Mouse (Mus musculus): ENCODE results near the gene Pde4a. TPM values are rescaled to one million over a fixed set of nuclear protein-coding genes. Genes with fewer than 3 reads are reported as not detected.

Pde4a gene
- 37.4 and 42.1 TPM in 2 replicates for polyA plus RNA-seq (2015; fragmentation: Nextera tagmentation; extraction: Ambion mirVana)

DNA sequence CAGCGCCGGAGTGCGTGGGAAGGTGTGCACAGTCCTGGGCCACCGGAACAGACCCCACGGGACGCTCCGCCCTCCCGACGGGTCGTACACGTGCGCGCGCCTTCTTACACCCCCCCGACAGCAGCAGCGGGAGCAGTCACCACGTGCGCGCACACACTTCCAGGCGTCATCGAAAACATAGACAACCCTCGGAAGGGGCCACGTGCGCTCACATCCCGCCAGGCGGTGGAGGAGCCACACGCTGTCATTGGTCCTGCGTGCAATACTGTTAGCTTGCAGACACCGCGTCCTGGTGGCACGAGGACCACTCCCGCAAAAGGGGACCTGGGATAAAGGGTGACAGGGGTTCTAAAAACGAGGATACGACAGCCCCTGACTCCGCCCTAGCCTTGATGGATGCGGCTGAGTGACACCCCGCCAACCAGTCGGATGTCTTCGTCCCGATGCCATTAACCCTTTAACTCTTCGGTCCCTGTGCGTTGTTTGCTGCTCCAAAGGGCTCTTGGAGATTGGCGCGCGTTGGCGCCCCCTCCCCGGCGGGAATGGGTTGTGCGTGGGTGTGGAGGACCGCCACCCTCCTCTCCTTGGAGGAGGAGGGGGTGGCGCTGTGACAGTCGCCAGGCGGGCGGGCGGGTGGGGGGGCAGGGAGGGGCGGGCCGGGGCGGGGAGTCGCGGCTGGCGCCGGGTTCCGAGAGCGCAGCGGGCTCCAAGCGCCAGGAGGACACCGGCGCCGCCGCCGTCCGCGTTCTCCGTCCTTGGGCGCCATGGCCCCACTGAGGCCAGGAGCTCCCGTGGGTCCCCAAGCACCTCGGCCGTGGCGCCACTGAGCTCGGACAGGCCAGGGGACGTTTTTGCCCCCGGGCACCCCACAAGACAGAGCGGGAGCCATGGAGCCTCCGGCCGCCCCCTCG lies at the start of gene Pde4a:
Pde4a (plus strand) TSS at position 674 of the 911 bp plus-strand sequence.
- H3K36me3 ChIP-seq = no peaks in the 10 kb centered on the region
- WGBS = under 1% methylated on average over 73 of the region's 86 CpGs
- H3K9me3 ChIP-seq (replicated peaks) = no peaks in the 10 kb centered on the region
- H3K27me3 ChIP-seq (replicated peaks) = peaks cover 63% of the 10 kb centered on the region
- peak within 1 kb of the TSS; percentile 81 for H3K4me2 ChIP-seq
- ATAC-seq (ENCODE audit: low FRiP score) = peak; percentile 55
- H3K4me3 ChIP-seq (replicated peaks) = peak within 1 kb of the TSS; percentile 42
- peaks cover 57% of the 10 kb centered on the region for H3K4me1 ChIP-seq
- no peak within 1 kb of the TSS for H3K27ac ChIP-seq (replicated peaks)
- H3K9ac ChIP-seq (replicated peaks) = peak within 1 kb of the TSS; percentile 45

DNA sequence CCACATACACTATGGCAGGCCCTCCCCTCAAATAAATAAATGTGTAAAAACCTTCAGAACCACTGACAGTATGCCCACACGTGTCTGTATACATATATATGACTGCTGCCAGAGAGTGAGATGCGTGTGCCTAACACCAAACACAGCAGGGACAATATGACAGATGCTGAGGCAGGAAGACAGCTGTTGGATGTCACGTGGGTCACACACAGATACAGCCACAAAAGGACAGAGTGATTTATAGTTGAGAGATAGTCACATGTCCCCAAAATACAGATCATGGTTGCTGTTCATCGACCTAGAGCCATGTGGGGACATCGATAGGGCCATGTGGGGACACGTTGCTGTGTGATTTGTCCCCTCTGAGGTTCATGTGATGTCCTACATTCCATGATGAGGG lies 48.4 kb upstream of the Pde4a start:
- Histone ChIP-seq H3K4me3 (replicated peaks) (no peak overlapping the region), H3K4me2 (no peak overlapping the region), H3K36me3 (peaks cover 27% of the 10 kb centered on the region), H3K4me1 (no peaks in the 10 kb centered on the region), H3K9ac (replicated peaks) (no peak overlapping the region), H3K27ac (replicated peaks) (no peak overlapping the region), H3K27me3 (replicated peaks) (no peaks in the 10 kb centered on the region), H3K9me3 (replicated peaks) (no peaks in the 10 kb centered on the region)
- ATAC-seq (ENCODE audit: low FRiP score) = no peak
- 74% methylated on average over 6 of the region's 6 CpGs for WGBS

DNA sequence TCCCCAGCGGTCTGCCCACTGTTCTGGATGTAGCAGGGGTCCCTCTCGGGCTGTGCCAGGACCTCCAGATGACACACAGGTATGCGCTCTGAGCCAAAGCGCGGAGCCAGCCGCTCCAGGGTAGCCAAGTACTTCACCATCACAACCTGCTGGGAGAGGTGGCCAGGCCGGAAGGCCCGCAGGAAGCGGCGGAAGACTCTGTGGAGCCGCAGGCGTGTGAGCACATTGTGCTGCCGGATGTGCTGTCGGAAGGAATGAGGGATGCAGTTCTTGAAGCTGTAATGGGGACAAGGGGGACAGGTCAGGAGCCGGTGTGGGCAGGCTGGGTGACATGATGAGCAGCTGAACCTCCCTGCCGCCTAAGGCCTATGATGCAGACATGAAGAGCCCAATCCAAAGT lies 44.0 kb upstream of the Pde4a start:
- H3K36me3 ChIP-seq = peaks cover 67% of the 10 kb centered on the region

DNA sequence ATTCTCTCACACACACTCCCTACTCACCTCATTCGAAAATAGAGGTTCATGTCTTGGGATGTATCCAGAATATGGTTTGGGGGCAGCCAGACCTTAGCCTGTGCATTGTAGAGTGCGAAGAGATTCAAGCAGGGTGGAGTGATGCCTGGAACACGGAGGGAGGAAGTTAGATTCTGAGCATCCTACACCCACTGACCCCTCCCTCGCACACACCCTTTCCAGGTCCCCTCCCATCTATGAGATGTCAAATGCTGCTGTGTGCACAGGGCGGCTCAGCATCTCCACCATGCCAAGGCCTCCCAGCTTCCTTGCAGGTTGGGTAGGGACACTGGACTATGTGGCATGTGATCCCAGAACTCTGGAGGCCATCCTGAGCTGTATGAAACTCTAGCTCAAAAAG lies 40.7 kb upstream of the Pde4a start:
- Histone ChIP-seq H3K4me2 (no peak overlapping the region), H3K27me3 (replicated peaks) (no peaks in the 10 kb centered on the region), H3K9me3 (replicated peaks) (no peaks in the 10 kb centered on the region), H3K9ac (replicated peaks) (no peak overlapping the region), H3K4me1 (no peaks in the 10 kb centered on the region), H3K36me3 (peaks cover 75% of the 10 kb centered on the region), H3K4me3 (replicated peaks) (no peak overlapping the region), H3K27ac (replicated peaks) (no peak overlapping the region)
- no peak for ATAC-seq (ENCODE audit: low FRiP score)
- 87% methylated on average over 5 of the region's 5 CpGs for WGBS

More for the DNA sequence above, 44.0 kb upstream of the Pde4a start:
- H3K27me3 ChIP-seq (replicated peaks) = no peaks in the 10 kb centered on the region
- no peak overlapping the region for H3K4me3 ChIP-seq (replicated peaks)
- no peaks in the 10 kb centered on the region for H3K9me3 ChIP-seq (replicated peaks)
- H3K27ac ChIP-seq (replicated peaks) = no peak overlapping the region
- no peaks in the 10 kb centered on the region for H3K4me1 ChIP-seq
- no peak for ATAC-seq (ENCODE audit: low FRiP score)
- 94% methylated on average over 16 of the region's 16 CpGs for WGBS
- no peak overlapping the region for H3K9ac ChIP-seq (replicated peaks)
- H3K4me2 ChIP-seq = no peak overlapping the region

DNA sequence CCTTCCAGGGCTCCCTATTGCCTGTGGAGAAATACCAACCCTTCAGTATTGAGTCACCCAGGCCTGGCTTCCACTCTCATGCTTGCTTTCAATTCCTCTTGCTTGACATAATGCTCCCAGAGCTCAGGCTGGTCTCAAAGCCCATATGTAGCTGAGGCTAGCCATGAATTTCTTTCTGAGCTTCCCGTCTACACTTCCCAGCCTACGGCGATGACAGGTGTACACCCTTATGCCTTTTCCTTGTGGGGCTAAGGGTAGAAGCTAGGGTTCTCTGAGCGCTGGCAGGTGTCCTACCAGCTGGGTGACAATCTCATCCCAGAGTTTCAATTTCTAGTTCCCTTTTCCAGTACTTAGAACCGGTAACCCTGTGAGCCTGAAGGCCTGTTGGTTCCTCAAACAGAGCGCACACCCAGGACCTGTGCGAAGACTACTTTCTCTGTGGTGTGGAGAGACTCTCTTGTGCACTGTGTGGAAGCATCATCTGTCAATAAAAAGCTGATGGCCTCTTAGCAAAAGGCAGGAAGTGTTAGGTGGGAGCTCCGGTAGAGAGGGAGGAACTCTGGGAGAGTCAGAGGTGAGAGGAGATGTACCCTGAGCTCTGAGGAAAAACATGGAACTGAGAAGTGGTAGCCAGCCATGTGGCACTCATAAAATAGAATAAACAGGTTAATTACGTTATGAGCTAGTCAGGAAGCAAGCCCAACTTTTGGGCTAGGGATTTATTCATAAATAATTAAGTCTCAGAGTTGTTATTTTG lies 39.8 kb upstream of the Pde4a start:
- H3K9ac ChIP-seq (replicated peaks) = no peak overlapping the region
- 89% methylated on average over 9 of the region's 9 CpGs for WGBS
- H3K27me3 ChIP-seq (replicated peaks) = no peaks in the 10 kb centered on the region
- no peak overlapping the region for H3K4me2 ChIP-seq
- no peak for ATAC-seq (ENCODE audit: low FRiP score)
- no peak overlapping the region for H3K4me3 ChIP-seq (replicated peaks)
- no peaks in the 10 kb centered on the region for H3K9me3 ChIP-seq (replicated peaks)
- H3K27ac ChIP-seq (replicated peaks) = no peak overlapping the region
- peaks cover 7% of the 10 kb centered on the region for H3K4me1 ChIP-seq
- H3K36me3 ChIP-seq = peaks cover 67% of the 10 kb centered on the region

DNA sequence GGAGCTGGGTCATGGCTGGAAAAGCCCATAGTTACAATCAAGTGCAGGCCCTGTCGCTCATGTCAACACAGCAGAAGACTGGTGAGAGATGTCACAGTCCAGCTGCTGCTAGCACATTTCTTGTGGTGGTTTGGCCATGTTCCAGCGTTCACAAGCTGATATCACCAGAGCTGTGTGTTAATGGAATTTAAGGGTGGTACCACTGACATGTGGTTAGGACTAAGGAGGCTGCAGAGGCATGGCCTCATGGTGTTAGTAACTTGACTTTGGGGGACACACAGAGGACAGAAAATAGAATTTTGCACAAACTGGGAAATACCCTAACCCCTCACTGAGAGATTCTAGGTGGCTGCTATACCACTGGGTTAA lies 39.3 kb upstream of the Pde4a start:
- Histone ChIP-seq H3K9me3 (replicated peaks) (no peaks in the 10 kb centered on the region), H3K4me2 (no peak overlapping the region), H3K9ac (replicated peaks) (no peak overlapping the region), H3K27ac (replicated peaks) (no peak overlapping the region), H3K4me1 (peaks cover 7% of the 10 kb centered on the region), H3K27me3 (replicated peaks) (no peaks in the 10 kb centered on the region), H3K36me3 (peaks cover 61% of the 10 kb centered on the region), H3K4me3 (replicated peaks) (no peak overlapping the region)
- ATAC-seq (ENCODE audit: low FRiP score) = no peak
- WGBS = 89% methylated on average over 2 of the region's 2 CpGs

DNA sequence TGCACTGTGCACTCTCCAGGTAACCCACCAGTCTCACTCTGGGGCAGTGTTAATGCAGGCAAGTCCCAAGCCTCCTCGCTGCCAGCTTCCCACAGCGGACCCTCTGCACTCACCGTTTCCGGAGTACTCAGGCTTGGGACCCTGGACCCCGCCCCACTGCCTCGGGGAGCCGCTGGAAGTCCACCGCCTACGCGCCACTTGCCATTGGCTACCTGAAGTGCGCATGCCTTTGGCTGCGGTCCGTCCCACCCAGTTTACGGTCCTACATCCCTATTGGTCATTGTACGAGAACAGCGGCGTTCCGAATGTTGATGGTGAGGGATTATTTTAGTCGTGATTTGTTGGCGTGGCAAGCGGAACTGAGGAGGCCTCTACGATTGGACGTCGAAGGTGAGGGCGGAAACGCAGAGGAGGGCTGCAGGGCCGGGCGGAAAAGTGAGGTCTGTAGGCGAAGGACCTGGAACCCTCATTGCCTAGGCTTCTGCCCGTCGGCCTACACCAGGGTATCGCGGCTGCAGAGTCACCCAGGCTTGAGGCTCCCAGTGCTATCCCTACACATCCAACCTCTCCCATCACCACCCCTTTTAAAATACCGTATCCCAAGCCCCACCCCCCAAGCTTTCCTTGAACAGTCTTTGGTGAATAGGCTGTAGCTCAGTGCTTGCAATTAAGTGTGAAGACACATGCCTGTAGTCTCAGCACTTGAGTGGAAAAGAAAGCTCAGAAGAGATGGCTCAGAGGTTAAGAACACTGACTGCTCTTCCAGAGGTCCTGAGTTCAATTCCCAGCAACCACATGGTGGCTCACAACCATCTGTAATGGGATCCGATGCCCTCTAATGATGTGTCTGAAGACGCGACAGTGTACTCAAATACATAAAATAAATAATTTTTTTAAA lies 34.2 kb upstream of the Pde4a start, which contains the start of gene Tyk2:
Tyk2 (minus strand) TSS at position 185 of the 898 bp plus-strand sequence.
- H3K9me3 ChIP-seq (replicated peaks) = no peaks in the 10 kb centered on the region

DNA sequence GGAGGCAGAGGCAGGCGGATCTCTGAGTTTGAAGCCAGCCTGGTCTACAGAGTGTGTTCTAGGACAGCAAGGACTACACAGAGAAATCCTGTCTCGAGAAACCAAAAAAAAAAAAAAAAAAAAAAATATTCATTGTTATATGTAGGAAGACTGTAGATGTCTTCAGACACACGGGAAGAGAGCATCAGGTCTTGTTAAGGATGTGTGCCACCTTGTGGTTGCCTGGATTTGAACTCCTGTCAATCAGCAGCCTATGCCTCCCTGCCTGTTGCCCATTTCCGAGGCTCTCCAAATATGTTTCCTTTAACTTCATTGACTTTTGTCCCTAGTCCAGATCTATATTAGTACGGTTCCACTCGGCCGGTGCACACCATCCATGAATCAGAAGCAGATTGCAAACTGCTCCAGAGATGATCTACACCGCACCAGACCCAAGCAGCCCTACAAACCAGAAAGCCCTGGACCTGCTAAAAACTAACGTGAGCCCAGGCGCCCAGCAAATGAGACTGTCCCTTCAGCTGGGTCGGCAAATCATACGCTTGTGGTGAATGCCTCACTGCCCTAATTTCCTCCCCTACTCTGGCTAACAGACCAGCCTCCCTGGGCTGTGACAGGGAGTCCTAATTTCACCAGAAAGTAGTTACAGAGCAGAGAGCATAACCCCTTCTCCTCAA lies 33.3 kb upstream of the Pde4a start:
- H3K27ac ChIP-seq (replicated peaks) = no peak overlapping the region
- WGBS = 83% methylated on average over 12 of the region's 12 CpGs
- peaks cover 7% of the 10 kb centered on the region; the same call in 1 of the 2 replicates for H3K36me3 ChIP-seq
- no peak for ATAC-seq (ENCODE audit: low FRiP score)
- no peaks in the 10 kb centered on the region for H3K9me3 ChIP-seq (replicated peaks)
- H3K4me1 ChIP-seq = peaks cover 7% of the 10 kb centered on the region
- H3K27me3 ChIP-seq (replicated peaks) = no peaks in the 10 kb centered on the region
- no peak overlapping the region for H3K4me3 ChIP-seq (replicated peaks)
- H3K9ac ChIP-seq (replicated peaks) = no peak overlapping the region
- H3K4me2 ChIP-seq = no peak overlapping the region

More for the DNA sequence above, 34.2 kb upstream of the Pde4a start, which contains the start of gene Tyk2:
- H3K9ac ChIP-seq (replicated peaks) = peak within 1 kb of the TSS; percentile 63
- H3K27ac ChIP-seq (replicated peaks) = peak within 1 kb of the TSS; percentile 74
- H3K4me3 ChIP-seq (replicated peaks) = peak within 1 kb of the TSS; percentile 70
- peak; percentile 97 for ATAC-seq (ENCODE audit: low FRiP score)
- peaks cover 15% of the 10 kb centered on the region for H3K36me3 ChIP-seq
- H3K4me2 ChIP-seq = peak within 1 kb of the TSS; percentile 66
- H3K4me1 ChIP-seq = peaks cover 7% of the 10 kb centered on the region
- no peaks in the 10 kb centered on the region for H3K27me3 ChIP-seq (replicated peaks)
- WGBS = 7% methylated on average over 37 of the region's 37 CpGs

DNA sequence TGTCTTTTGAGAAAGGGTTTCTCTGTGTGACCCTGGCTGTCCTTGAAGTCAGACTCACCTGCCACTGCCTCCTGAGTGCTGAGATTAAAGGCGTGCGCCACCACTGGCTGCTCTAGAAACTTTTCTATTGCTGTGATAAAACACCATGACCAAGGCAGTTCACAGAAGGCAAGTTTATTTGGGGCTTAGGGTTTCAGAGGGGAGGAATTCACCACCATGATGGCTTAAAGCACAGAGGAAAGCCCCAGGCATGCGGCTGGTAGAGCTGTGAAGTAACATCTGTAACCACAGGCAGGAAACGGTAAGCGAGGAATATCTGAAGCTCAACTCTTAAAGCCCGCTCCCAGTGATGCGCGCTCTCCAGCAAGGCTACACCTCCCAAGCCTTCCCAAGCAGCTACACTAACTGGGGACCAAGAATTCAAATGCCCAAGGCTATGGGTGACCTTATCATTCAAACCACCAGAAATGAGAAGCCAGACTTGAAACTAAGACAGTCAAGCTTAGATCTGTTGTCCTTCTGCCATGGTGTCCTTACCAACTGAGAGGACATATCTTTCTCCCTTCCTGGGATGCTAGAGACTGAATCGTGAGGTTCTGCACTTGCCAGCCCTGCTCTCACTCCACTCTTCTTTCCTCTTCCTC lies 32.3 kb upstream of the Pde4a start:
- no peak overlapping the region for H3K9ac ChIP-seq (replicated peaks)
- H3K27ac ChIP-seq (replicated peaks) = no peak overlapping the region

DNA sequence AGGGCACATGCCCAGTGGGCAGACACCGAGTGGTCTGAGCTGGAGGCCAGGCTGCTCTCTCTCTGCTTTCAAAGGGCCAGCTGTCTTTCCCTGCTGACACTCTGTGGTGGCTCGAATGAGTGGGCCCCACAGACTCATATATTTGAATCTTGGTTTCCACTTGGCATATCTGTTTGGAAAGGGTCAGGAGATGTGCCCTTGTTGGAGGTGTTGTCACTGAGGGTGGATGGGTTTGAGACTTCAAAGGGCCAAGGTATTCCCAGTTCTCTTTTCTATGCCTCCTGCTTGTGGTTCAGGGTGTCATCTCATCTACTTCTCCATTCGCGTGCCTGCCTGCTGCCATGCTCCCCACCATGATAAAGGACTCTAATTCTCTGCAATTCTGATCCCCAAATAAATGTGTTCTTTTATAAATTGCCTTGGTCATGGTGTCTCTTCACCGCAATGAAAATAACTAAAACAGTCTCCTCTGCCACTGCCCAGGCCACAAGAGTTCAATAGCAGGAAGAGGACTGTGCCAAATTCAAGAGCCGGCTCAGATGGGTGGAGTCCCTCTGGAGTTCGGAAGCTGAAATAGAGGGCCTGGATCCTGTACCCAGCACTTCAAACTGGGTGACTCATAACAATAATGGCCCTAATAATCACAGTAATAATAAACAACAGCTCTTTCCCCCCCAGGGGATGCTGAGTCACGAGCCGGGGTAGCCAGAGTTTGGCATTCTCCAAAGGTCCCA lies 30.8 kb upstream of the Pde4a start:
- H3K4me3 ChIP-seq (replicated peaks) = no peak overlapping the region
- 76% methylated on average over 9 of the region's 9 CpGs for WGBS
- H3K9me3 ChIP-seq (replicated peaks) = no peaks in the 10 kb centered on the region
- H3K4me1 ChIP-seq = peaks cover 7% of the 10 kb centered on the region
- peaks cover 25% of the 10 kb centered on the region for H3K36me3 ChIP-seq
- H3K27ac ChIP-seq (replicated peaks) = no peak overlapping the region
- no peaks in the 10 kb centered on the region for H3K27me3 ChIP-seq (replicated peaks)
- no peak overlapping the region for H3K9ac ChIP-seq (replicated peaks)
- no peak for ATAC-seq (ENCODE audit: low FRiP score)
- H3K4me2 ChIP-seq = no peak overlapping the region

More for the DNA sequence above, 32.3 kb upstream of the Pde4a start:
- Histone ChIP-seq H3K4me2 (no peak overlapping the region), H3K36me3 (peaks cover 9% of the 10 kb centered on the region; the same call in 1 of the 2 replicates), H3K9me3 (replicated peaks) (no peaks in the 10 kb centered on the region), H3K4me1 (peaks cover 7% of the 10 kb centered on the region), H3K4me3 (replicated peaks) (no peak overlapping the region), H3K27me3 (replicated peaks) (no peaks in the 10 kb centered on the region)
- no peak for ATAC-seq (ENCODE audit: low FRiP score)
- 80% methylated on average over 9 of the region's 9 CpGs for whole genome bisulfite sequencing
